Mouse (Mus musculus) MEL (cell line): ENCODE results near the gene Flcn. TPM values are rescaled to one million over a fixed set of nuclear protein-coding genes. Genes with fewer than 3 reads are reported as not detected.

Experiments used
- DNase-seq: peaks from one replicate; pipeline ENCODE4 v3.0.0; 2011; ENCODE audit warnings: low read depth, low spot score
- H3K27ac ChIP-seq: 2 replicates; pipeline ENCODE4 v1.5.1; 2012; ENCODE audit warnings: low read depth, mild to moderate bottlenecking, control low read depth, low read length, moderate library complexity; ENCODE audit not compliant: control insufficient read depth
- H3K27me3 ChIP-seq, 2 experiments: fragments of 150-350 bp in 1 of 2; sonication (generic) in 1 of 2; 2 replicates each; pipeline ENCODE4 v1.6.1; 2012; ENCODE audit warnings: low read length in 2 of 2, mild to moderate bottlenecking in 2 of 2, improper control_type of control experiment in 1 of 2, moderate library complexity in 1 of 2; ENCODE audit not compliant: insufficient read depth in 2 of 2, control insufficient read depth in 1 of 2
- H3K36me3 ChIP-seq, 2 experiments: 2 replicates each; pipeline ENCODE4 v1.6.1; 2012 to 2014; ENCODE audit warnings: low read length in 2 of 2, improper control_type of control experiment in 1 of 2, inconsistent platforms in 1 of 2, mild to moderate bottlenecking in 1 of 2; ENCODE audit not compliant: insufficient read depth in 2 of 2, control insufficient read depth in 1 of 2
- H3K4me1 ChIP-seq, 2 experiments: fragments of 150-350 bp in 1 of 2; sonication (generic) in 1 of 2; 2 replicates each; pipeline ENCODE4 v1.6.1; 2012; ENCODE audit warnings: low read length in 2 of 2, improper control_type of control experiment in 1 of 2, mild to moderate bottlenecking in 1 of 2; ENCODE audit not compliant: insufficient read depth in 2 of 2, control insufficient read depth in 1 of 2
- H3K4me3 ChIP-seq, 2 experiments: fragments of 150-350 bp in 1 of 2; sonication (generic) in 1 of 2; 2 replicates each; pipeline ENCODE4 v1.5.1; 2012; ENCODE audit warnings: low read depth in 2 of 2, low read length in 2 of 2, mild to moderate bottlenecking in 2 of 2, moderate library complexity in 2 of 2, control low read depth in 1 of 2, improper control_type of control experiment in 1 of 2; ENCODE audit not compliant: control insufficient read depth in 1 of 2, insufficient read depth in 1 of 2
- H3K79me2 ChIP-seq: 2 replicates; pipeline ENCODE4 v1.6.1; 2012; ENCODE audit warnings: mild to moderate bottlenecking, low read length, moderate library complexity; ENCODE audit not compliant: control insufficient read depth, poor library complexity, insufficient read depth
- H3K9ac ChIP-seq: 2 replicates; pipeline ENCODE4 v1.6.1; 2012; ENCODE audit warnings: low read depth, mild to moderate bottlenecking, control low read depth, low read length, moderate library complexity; ENCODE audit not compliant: control insufficient read depth, poor library complexity, severe bottlenecking
- H3K9me3 ChIP-seq: fragments of 150-350 bp; sonication (generic); replicated peaks from 2 replicates; pipeline ENCODE4 v1.6.1; 2012; ENCODE audit warnings: mild to moderate bottlenecking, low read length, improper control_type of control experiment, moderate library complexity; ENCODE audit not compliant: insufficient read depth
- BHLHE40 ChIP-seq: IDR thresholded peaks from 2 replicates; pipeline ENCODE4 v1.6.1; 2012; ENCODE audit warnings: low read depth, mild to moderate bottlenecking, inconsistent platforms, low read length, improper control_type of control experiment, borderline replicate concordance
- CHD1 ChIP-seq: IDR thresholded peaks from 2 replicates; pipeline ENCODE4 v1.6.1; 2012; ENCODE audit warnings: low read depth, mild to moderate bottlenecking, inconsistent platforms, low read length, improper control_type of control experiment
- CTCF ChIP-seq, 3 experiments: IDR thresholded peaks in 2 of 3; conservative IDR thresholded peaks in 1 of 3; 2 replicates each; pipeline ENCODE4 v1.5.1; 2011 to 2012; ENCODE audit warnings: low read length in 3 of 3, low read depth in 2 of 3, mild to moderate bottlenecking in 2 of 3, improper control_type of control experiment in 1 of 3, inconsistent platforms in 1 of 3, mixed read lengths in 1 of 3, moderate library complexity in 1 of 3; ENCODE audit not compliant: control insufficient read depth in 1 of 3, insufficient read depth in 1 of 3, poor library complexity in 1 of 3, severe bottlenecking in 1 of 3
- EP300 ChIP-seq, 2 experiments: IDR thresholded peaks; 2 replicates each; pipeline ENCODE4 v1.6.1; 2011; ENCODE audit warnings: improper control_type of control experiment in 2 of 2, low read length in 2 of 2, low read depth in 1 of 2, mild to moderate bottlenecking in 1 of 2
- JUND ChIP-seq: IDR thresholded peaks from 2 replicates; pipeline ENCODE4 v1.6.1; 2011; ENCODE audit warnings: low read depth, mild to moderate bottlenecking, improper control_type of control experiment, low read length
- MAFK ChIP-seq: IDR thresholded peaks from 2 replicates; pipeline ENCODE4 v1.6.1; 2011; ENCODE audit warnings: low read depth, mild to moderate bottlenecking, low read length, improper control_type of control experiment, borderline replicate concordance
- MAZ ChIP-seq: IDR thresholded peaks from 2 replicates; pipeline ENCODE4 v1.6.1; 2012; ENCODE audit warnings: low read depth, mild to moderate bottlenecking, inconsistent platforms, low read length, improper control_type of control experiment
- MEF2A ChIP-seq: IDR thresholded peaks from 2 replicates; pipeline ENCODE4 v1.6.1; 2014; ENCODE audit warnings: low read depth, mild to moderate bottlenecking, inconsistent platforms, low read length, improper control_type of control experiment; ENCODE audit not compliant: poor library complexity, insufficient replicate concordance, severe bottlenecking; ENCODE audit errors: extremely low read depth
- MYB ChIP-seq: IDR thresholded peaks from 2 replicates; pipeline ENCODE4 v1.6.1; 2011; ENCODE audit warnings: mild to moderate bottlenecking, low read depth, low read length, improper control_type of control experiment
- POLR2AphosphoS2 ChIP-seq: IDR thresholded peaks from 2 replicates; pipeline ENCODE4 v1.6.1; 2011; ENCODE audit warnings: low read length, improper control_type of control experiment
- RAD21 ChIP-seq: IDR thresholded peaks from 2 replicates; pipeline ENCODE4 v1.6.1; 2011; ENCODE audit warnings: mild to moderate bottlenecking, low read depth, low read length, improper control_type of control experiment
- TAL1 ChIP-seq: IDR thresholded peaks from 2 replicates; pipeline ENCODE4 v1.6.1; 2012; ENCODE audit warnings: mild to moderate bottlenecking, inconsistent platforms, low read length, moderate library complexity, mixed read lengths
- TBP ChIP-seq: IDR thresholded peaks from 2 replicates; pipeline ENCODE4 v1.8.0; 2011; ENCODE audit warnings: low read depth, low read length, improper control_type of control experiment
- TCF12 ChIP-seq: IDR thresholded peaks from 2 replicates; pipeline ENCODE4 v1.6.1; 2014; ENCODE audit warnings: low read depth, mild to moderate bottlenecking, inconsistent platforms, low read length, improper control_type of control experiment, moderate library complexity
- USF1 ChIP-seq: IDR thresholded peaks from 2 replicates; pipeline ENCODE4 v1.6.1; 2014; ENCODE audit warnings: low read depth, mild to moderate bottlenecking, inconsistent platforms, low read length, improper control_type of control experiment, moderate library complexity
- USF2 ChIP-seq, 2 experiments: IDR thresholded peaks; 2 replicates each; pipeline ENCODE4 v1.6.1; 2011 to 2012; ENCODE audit warnings: improper control_type of control experiment in 2 of 2, low read length in 2 of 2, borderline replicate concordance in 1 of 2, inconsistent platforms in 1 of 2, low read depth in 1 of 2, mild to moderate bottlenecking in 1 of 2; ENCODE audit not compliant: insufficient read depth in 1 of 2
- ZC3H11A ChIP-seq: IDR thresholded peaks from 2 replicates; pipeline ENCODE4 v1.6.1; 2012; ENCODE audit warnings: low read depth, mild to moderate bottlenecking, inconsistent platforms, low read length, improper control_type of control experiment
- polyA plus RNA-seq, 2 experiments: library from polyadenylated mRNA; stranded (reverse) in 1 of 2; unstranded in 1 of 2; fragments of >175 nt in 1 of 2; fragments of >200 nt in 1 of 2; gene quantifications; 2 replicates each; pipeline versions ENCODE4 v1.2.1 to v1.2.4; 2012; ENCODE audit warnings: low replicate concordance in 2 of 2, low read depth in 1 of 2; ENCODE audit not compliant: insufficient read length in 2 of 2, insufficient read depth in 1 of 2, missing spikeins in 1 of 2
- total RNA-seq: library from RNA; depleted of rRNA; stranded (reverse); fragments of 300-350 nt; gene quantifications from 2 replicates; pipeline ENCODE4 v1.2.3, GENCODE M21; 2012

The Flcn gene
- total and polyA plus RNA-seq, 3 experiments = 33.7 to 36.1 TPM; not detected in 1

DNA sequence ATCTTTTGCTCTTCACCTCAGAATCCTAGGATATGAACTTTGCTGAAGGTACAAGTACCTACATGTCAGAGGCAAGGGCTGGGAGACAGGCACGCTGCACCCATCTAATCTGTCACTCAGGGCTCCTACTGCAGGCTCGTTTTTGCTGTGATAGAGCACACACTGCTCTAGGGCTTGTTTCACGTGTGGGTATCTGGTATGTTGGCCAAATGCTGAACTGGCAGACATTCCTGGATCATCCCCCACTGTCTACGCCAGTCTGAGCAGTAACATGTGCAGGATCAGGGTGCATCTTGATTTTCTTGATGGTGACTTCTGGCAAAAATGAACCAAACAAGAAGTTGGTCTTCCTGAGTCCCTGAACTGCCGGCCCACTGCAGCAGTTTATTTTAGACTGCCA is 32.6 kb downstream of the Flcn start:
- H3K9me3 ChIP-seq = no peaks in the 10 kb centered on the region
- peaks cover 0 to 21% of the 10 kb centered on the region in 2 experiments; a peak in 2 of 4 replicates for H3K36me3 ChIP-seq
- no peak overlapping the region for H3K9ac ChIP-seq
- no peak for DNase-seq
- no peak overlapping the region for H3K27ac ChIP-seq
- no peaks in the 10 kb centered on the region for H3K27me3 ChIP-seq
- H3K4me1 ChIP-seq = peaks cover 12 to 16% of the 10 kb centered on the region in 2 experiments
- H3K4me3 ChIP-seq = no peak overlapping the region
- no peaks in the 10 kb centered on the region for H3K79me2 ChIP-seq
- TF ChIP-seq TCF12 (no peak), MAFK (no peak), POLR2AphosphoS2 (no peak), USF2 (IDR thresholded peaks at IDR 0.05; ENCODE audit: borderline replicate concordance in 1 of 2, insufficient read depth in 1 of 2, low read depth in 1 of 2, low read length in 2 of 2) (no peak), ZC3H11A (no peak), USF1 (no peak), MEF2A (no peak), MAZ (no peak), TAL1 (no peak), EP300 (IDR thresholded peaks at IDR 0.05; ENCODE audit: low read depth in 1 of 2, low read length in 2 of 2) (no peak), MYB (no peak), CHD1 (no peak), TBP (no peak), BHLHE40 (no peak)

DNA sequence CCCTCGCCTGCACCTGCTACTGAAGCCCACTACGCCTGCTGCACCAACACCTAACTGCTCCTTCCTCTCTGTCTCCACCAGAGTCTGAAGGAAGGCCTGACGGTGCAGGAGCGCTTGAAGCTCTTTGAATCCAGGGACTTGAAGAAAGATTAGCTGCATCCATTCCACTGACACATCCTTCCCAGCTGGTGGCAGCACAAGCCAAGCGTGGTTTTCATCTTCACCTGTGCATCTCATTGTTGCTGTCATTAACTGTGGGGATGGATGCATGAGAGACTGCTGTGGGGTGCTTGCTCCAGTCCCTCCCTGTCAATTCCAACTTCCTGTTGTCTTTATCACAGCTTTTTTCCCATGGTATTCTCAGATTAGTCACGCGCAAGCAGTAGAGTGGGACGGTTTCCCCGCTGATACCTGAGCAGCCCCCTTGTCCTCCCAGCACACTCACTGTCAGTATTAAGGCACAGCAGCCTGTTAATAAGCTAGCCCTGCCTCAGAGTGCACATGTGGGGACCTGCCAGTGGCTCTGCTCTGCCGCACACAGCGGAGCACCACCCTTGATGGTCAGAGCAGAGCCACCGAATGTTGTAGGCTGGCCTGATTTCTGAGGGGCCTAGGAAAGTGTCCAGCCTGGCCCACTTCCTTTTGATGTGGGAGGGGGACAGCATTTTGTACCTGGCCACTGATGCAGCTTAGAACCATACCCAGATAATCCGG is 34.2 kb downstream of the Flcn start:
- Histone ChIP-seq H3K9ac (no peak overlapping the region), H3K27me3 (no peaks in the 10 kb centered on the region), H3K4me1 (peaks cover 17 to 19% of the 10 kb centered on the region in 2 experiments), H3K79me2 (no peaks in the 10 kb centered on the region), H3K4me3 (no peak overlapping the region), H3K36me3 (peaks cover 2 to 27% of the 10 kb centered on the region in 2 experiments), H3K9me3 (no peaks in the 10 kb centered on the region), H3K27ac (no peak overlapping the region)
- DNase-seq = no peak
- TF ChIP-seq RAD21 (no peak; the same call in none of the 2 replicates), USF2 (IDR thresholded peaks at IDR 0.05; ENCODE audit: borderline replicate concordance in 1 of 2, insufficient read depth in 1 of 2, low read depth in 1 of 2, low read length in 2 of 2) (no peak), JUND (no peak), CTCF (IDR thresholded peaks at IDR 0.05 in 2 of 3, conservative IDR thresholded peaks at IDR 0.05 in 1 of 3; ENCODE audit: control insufficient read depth in 1 of 3, insufficient read depth in 1 of 3, low read depth in 2 of 3, low read length in 3 of 3, poor library complexity in 1 of 3, severe bottlenecking in 1 of 3) (0 out of 6 replicates have a peak, but pooled peaks of 1 of the 3 experiments have one; percentile 15)
